Mouse (Mus musculus) embryonic stem cell, embryonic (primary cell): ENCODE data around the gene Prpf38b.

Source experiments
- CTCF ChIA-PET, 4 experiments: fragments of 300-600 bp in 2 of 4; fragments of 350-600 bp in 2 of 4; sonication (Branson Sonifier 250); formaldehyde crosslinking; loops; one replicate each; lab custom pipeline; 2022; ENCODE audit warnings: inconsistent platforms in 2 of 4; lab: Charles Lee
- POLR2A ChIA-PET, 4 experiments: fragments of 300-600 bp in 2 of 4; fragments of 350-600 bp in 2 of 4; sonication (Branson Sonifier 250); formaldehyde crosslinking; loops; one replicate each; lab custom pipeline; 2022; ENCODE audit warnings: antibody characterized with exemption in 4 of 4, inconsistent platforms in 1 of 4; lab: Charles Lee

Prpf38b gene

DNA sequence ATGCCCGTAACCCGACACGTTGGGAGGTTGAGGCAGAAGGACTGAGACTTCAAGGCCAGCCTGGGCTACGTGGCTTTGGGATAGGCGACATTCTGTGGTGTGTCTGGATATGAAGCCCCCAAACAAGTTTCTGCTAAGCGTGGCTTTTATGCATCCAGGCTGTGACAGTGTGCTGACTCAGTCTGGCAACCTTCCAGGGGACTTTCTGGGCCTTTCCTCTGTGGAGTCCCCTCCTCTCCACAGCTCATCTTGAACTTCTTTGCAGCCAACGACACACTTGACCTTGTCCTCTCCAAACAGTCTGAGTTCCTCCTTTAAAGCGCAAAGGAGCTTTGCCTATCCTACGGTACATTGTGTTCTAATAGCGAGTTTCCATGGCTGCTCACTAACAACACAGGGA is 55.7 kb downstream of the Prpf38b start:
- ChIA-PET POLR2A (interaction anchor here (0.6 to 2.5 kb wide), 8 partner anchors 12 to 171 kb away, joined by 3 to 19 read pairs (median 6); partner anchors contain the start of genes Prpf38b (in 1 of the 4) and Stxbp3 (in 1 of the 4)), CTCF (interaction anchor here in 2 of 4 experiments (0.7 to 4.1 kb wide), 4 partner anchors 15 to 109 kb away, joined by 3 to 23 read pairs (median 4); partner anchors contain the start of gene Stxbp3 (in 1 of the 2))

DNA sequence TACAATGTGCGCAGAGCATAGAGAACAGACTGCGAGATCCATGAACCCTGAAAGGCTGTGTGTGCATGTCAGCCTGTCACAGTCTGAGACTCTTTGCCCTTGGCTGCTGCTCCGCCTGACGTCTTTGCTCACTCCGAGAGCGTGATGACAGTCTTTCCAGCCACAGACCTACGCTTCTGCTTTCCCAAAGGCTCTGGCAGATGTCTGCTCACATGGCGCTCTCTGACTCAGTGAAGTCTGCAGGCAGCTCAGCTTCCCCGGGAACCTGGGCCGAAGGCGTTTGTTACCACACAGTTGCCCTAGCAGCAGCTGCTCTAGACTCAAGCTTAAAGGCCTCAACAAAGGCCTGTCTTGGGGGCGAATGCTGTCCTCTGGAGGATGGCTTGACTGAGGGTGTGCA is 56.2 kb downstream of the Prpf38b start:
- CTCF ChIA-PET, result interaction anchor here in 2 of 4 experiments (0.6 to 4.1 kb wide), 3 partner anchors 15 to 210 kb away, joined by 3 to 23 read pairs (median 5); partner anchors contain the start of gene Stxbp3 (in 1 of the 2)
- POLR2A ChIA-PET, result interaction anchor here in 2 of 4 experiments (2.5 kb wide), 2 partner anchors 15 to 55 kb away, joined by 12 to 19 read pairs; partner anchors contain the start of genes Prpf38b (in 1 of the 2) and Stxbp3 (in 1 of the 2)

DNA sequence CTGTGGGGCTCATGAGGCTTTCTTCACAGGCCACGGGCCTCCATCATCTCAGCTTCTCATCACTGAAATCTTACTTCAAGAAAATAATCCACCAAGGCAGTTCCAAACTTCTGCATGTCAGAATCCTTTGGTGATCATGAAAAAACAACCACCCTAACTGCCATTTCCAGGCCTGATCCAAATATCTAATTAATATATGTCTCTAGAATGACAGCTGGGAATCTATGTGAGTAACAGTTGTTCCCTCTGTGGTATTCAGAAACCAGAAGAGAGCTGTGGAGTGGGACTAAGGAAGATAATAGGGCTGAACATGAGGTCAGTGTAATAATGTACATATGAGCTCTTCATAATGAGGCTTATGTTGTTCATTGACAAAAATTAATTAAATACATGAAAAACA is 58.3 kb downstream of the Prpf38b start:
- POLR2A ChIA-PET, result interaction anchor here in 3 of 4 experiments (1.1 to 1.2 kb wide), 3 partner anchors 27 to 45 kb away, joined by 3 read pairs; no protein-coding TSS in a partner anchor
- CTCF ChIA-PET, result interaction anchor here in 1 of 4 experiments (1.2 kb wide), 1 partner anchor 13 kb away, joined by 4 read pairs; the partner anchor contains the start of gene Stxbp3
